In genomic region chr12:35016056-35016455, GRCm38 (mm10) we compare ENCODE assay signal across 12 mouse cellular contexts. TPM values are rescaled to one million over a fixed set of nuclear protein-coding genes. Genes with fewer than 3 reads are reported as not detected.
DNase-seq lines count a peak whose midpoint lies in the region; ATAC-seq and TF ChIP-seq lines count a peak whose summit lies in the region.
"Had no signal": no experiment of that assay in that cellular context is flagged by ENCODE, and none has a peak within 500 bp of the region (broad histone marks: within the 10 kb centered on the region; RNA-seq: fewer than 3 reads in every experiment).

No protein-coding gene starts in this region.

- H3K27me3 ChIP-seq in forebrain, embryonic 15.5 days = no peaks in the 10 kb centered on the region
- H3K27me3 ChIP-seq in forebrain, embryonic 12.5 days = no peaks in the 10 kb centered on the region
- H3K27me3 ChIP-seq in midbrain, postnatal 0 days (ENCODE audit: insufficient read depth, low read length) = no peaks in the 10 kb centered on the region
- H3K27me3 ChIP-seq: liver, embryonic 12.5 days had no signal

- intact Hi-C loops in left cerebral cortex, postnatal 14 days (cut with DNase I) = loop anchor here (5.0 kb wide), 1 partner anchor 166 kb away; no protein-coding TSS in a partner anchor
- intact Hi-C loops in left cerebral cortex, postnatal 4 days (cut with DNase I) = loop anchor here (2.0 to 10.0 kb wide), 3 partner anchors 111 to 351 kb away; no protein-coding TSS in a partner anchor

- TF ChIP-seq CTCF in midbrain, postnatal 0 days (IDR thresholded peaks at IDR 0.05) = peak; percentile 80

- DNase-seq in left cerebral cortex, postnatal 14 days (ENCODE audit: low spot score in 2 of 2) = peak; percentile 34 to 41
- DNase-seq in left cerebral cortex, postnatal 4 days = no peak
- peak; percentile 51 for DNase-seq in brain, embryonic 18.5 days (ENCODE audit: low read depth, low spot score)
- peak; percentile 87 for DNase-seq in midbrain, postnatal 0 days (ENCODE audit: low spot score)
- no peak for DNase-seq in c-Kit-positive CD71-positive TER-119-positive erythroid progenitor cells, embryonic 14.5 days (ENCODE audit: low spot score)
- DNase-seq in urinary bladder, postnatal 4 days (ENCODE audit: low spot score in 2 of 2) = no peak
- DNase-seq: adrenal gland, postnatal 14 days; kidney, adult 8-10 months had no signal

- no peak overlapping the region for H3K27ac ChIP-seq in forebrain, embryonic 15.5 days (replicated peaks)
- H3K27ac ChIP-seq in forebrain, embryonic 12.5 days = no peak overlapping the region
- H3K27ac ChIP-seq in midbrain, postnatal 0 days (ENCODE audit: low read depth, low read length) = no peak overlapping the region
- H3K27ac ChIP-seq: liver, embryonic 12.5 days had no signal

- peaks cover 3% of the 10 kb centered on the region; the same call in 1 of the 2 replicates for H3K4me1 ChIP-seq in forebrain, embryonic 15.5 days
- H3K4me1 ChIP-seq in forebrain, embryonic 12.5 days = no peaks in the 10 kb centered on the region
- no peaks in the 10 kb centered on the region for H3K4me1 ChIP-seq in midbrain, postnatal 0 days (ENCODE audit: insufficient read depth, low read length)
- H3K4me1 ChIP-seq: liver, embryonic 12.5 days had no signal

- WGBS in forebrain, embryonic 15.5 days = 54% methylated on average over 3 of the region's 3 CpGs
- WGBS in forebrain, embryonic 12.5 days = 69% methylated on average over 3 of the region's 3 CpGs
- 52% methylated on average over 3 of the region's 3 CpGs for WGBS in midbrain, postnatal 0 days

- H3K4me3 ChIP-seq in forebrain, embryonic 15.5 days = no peak overlapping the region
- no peak overlapping the region for H3K4me3 ChIP-seq in forebrain, embryonic 12.5 days (replicated peaks)
- H3K4me3 ChIP-seq in midbrain, postnatal 0 days (ENCODE audit: low read depth, low read length) = no peak overlapping the region
- H3K4me3 ChIP-seq: liver, embryonic 12.5 days had no signal

- H3K36me3 ChIP-seq in forebrain, embryonic 15.5 days = no peaks in the 10 kb centered on the region
- no peaks in the 10 kb centered on the region for H3K36me3 ChIP-seq in forebrain, embryonic 12.5 days (replicated peaks)
- no peaks in the 10 kb centered on the region for H3K36me3 ChIP-seq in midbrain, postnatal 0 days (ENCODE audit: insufficient read depth, low read length)
- H3K36me3 ChIP-seq: liver, embryonic 12.5 days had no signal

- H3K9ac ChIP-seq in forebrain, embryonic 15.5 days (replicated peaks) = no peak overlapping the region
- H3K9ac ChIP-seq in forebrain, embryonic 12.5 days = no peak overlapping the region
- no peak overlapping the region for H3K9ac ChIP-seq in midbrain, postnatal 0 days (replicated peaks; ENCODE audit: low read length, poor library complexity, severe bottlenecking)
- H3K9ac ChIP-seq: liver, embryonic 12.5 days had no signal

- no peak overlapping the region for H3K4me2 ChIP-seq in forebrain, embryonic 15.5 days (replicated peaks)
- no peak overlapping the region for H3K4me2 ChIP-seq in forebrain, embryonic 12.5 days
- H3K4me2 ChIP-seq in midbrain, postnatal 0 days (ENCODE audit: low read depth, low read length, poor library complexity, severe bottlenecking) = no peak overlapping the region
- H3K4me2 ChIP-seq: liver, embryonic 12.5 days had no signal

- ATAC-seq in forebrain, embryonic 15.5 days (replicated peaks) = peak; percentile 79
- no peak for ATAC-seq in forebrain, embryonic 12.5 days (ENCODE audit: low FRiP score)
- ATAC-seq in midbrain, postnatal 0 days (ENCODE audit: low FRiP score) = no peak
- ATAC-seq: liver, embryonic 12.5 days had no signal

- no peaks in the 10 kb centered on the region for H3K9me3 ChIP-seq in forebrain, embryonic 15.5 days
- no peaks in the 10 kb centered on the region for H3K9me3 ChIP-seq in forebrain, embryonic 12.5 days
- H3K9me3 ChIP-seq in midbrain, postnatal 0 days (ENCODE audit: low read length) = no peaks in the 10 kb centered on the region
- H3K9me3 ChIP-seq: liver, embryonic 12.5 days had no signal

RNA-seq across cellular contexts. Expression of gene Snx13, which starts 30.9 kb away (rescaled TPM):
- polyA plus RNA-seq in forebrain, embryonic 15.5 days (2015; fragmentation: Nextera tagmentation; extraction: Ambion mirVana) = 29.8 and 32.1 TPM in 2 replicates
- 22.5 and 24.4 TPM in 2 replicates for polyA plus RNA-seq in forebrain, embryonic 12.5 days (2016; fragmentation: Nextera tagmentation; extraction: Ambion mirVana)
- total RNA-seq in left cerebral cortex, postnatal 14 days (2021) = 10 to 100 TPM; 54.4 to 58.4 TPM
- total RNA-seq in left cerebral cortex, postnatal 4 days (2021) = 10 to 100 TPM; 40.1 to 46.7 TPM
- 22.0 and 27.3 TPM in 2 replicates for total RNA-seq in midbrain, postnatal 0 days (2014; rRNA removed)
- polyA plus RNA-seq in midbrain, postnatal 0 days (2015; fragmentation: Nextera tagmentation; extraction: Ambion mirVana) = 21.4 and 22.3 TPM in 2 replicates

RNA-seq across cellular contexts. Expression of gene Prps1l1, which starts 31.5 kb away (rescaled TPM):
- polyA plus RNA-seq in forebrain, embryonic 15.5 days (2015; fragmentation: Nextera tagmentation; extraction: Ambion mirVana) = not detected in 2 replicates
- not detected in 2 replicates for polyA plus RNA-seq in forebrain, embryonic 12.5 days (2016; fragmentation: Nextera tagmentation; extraction: Ambion mirVana)
- not detected for total RNA-seq in left cerebral cortex, postnatal 14 days (2021)
- not detected for total RNA-seq in left cerebral cortex, postnatal 4 days (2021)
- total RNA-seq in midbrain, postnatal 0 days (2014; rRNA removed) = not detected in 2 replicates
- not detected in 2 replicates for polyA plus RNA-seq in midbrain, postnatal 0 days (2015; fragmentation: Nextera tagmentation; extraction: Ambion mirVana)
- total RNA-seq: adrenal gland, postnatal 14 days; gastrocnemius, adult 18-20 months had no signal

Comparison
In these comparisons a context has a peak if more than half of its experiments do, and no peak if none do; other contexts are left out.
1. DNase-seq: peak in left cerebral cortex, postnatal 14 days (2 of 2), brain, embryonic 18.5 days (single experiment) and midbrain, postnatal 0 days (single experiment); none in left cerebral cortex, postnatal 4 days (single experiment), c-Kit-positive CD71-positive TER-119-positive erythroid progenitor cells, embryonic 14.5 days (single experiment) and urinary bladder, postnatal 4 days (0 of 2).